33 mouse cellular contexts compared by ENCODE assay signal in the genomic region with DNA sequence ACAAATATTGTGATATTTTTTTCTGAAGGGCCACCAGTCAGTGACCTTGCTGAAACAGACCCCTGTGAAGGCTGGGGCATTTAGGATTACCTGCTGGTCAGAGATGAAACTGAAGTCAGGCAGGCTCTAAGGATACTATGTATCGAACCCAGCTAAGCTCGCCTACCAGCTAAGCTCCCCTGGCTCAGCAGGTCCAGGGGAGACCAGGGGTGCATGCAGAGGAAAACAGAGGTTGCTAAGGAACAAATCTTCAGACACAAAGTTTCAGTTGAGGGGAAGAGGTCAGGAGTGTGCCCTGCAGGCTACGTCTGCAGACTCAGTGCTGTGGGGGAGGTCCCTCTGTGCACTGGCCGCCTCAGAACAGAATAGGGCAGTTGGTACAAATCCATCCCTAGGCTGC. TPM values are rescaled to one million over a fixed set of nuclear protein-coding genes. Genes with fewer than 3 reads are reported as not detected.
A peak's percentile ranks its signal among the peaks of the same experiment; 100 is the strongest.
DNase-seq lines count a peak whose midpoint lies in the region; ATAC-seq lines count a peak whose summit lies in the region.
"Had no signal": no experiment of that assay in that cellular context is flagged by ENCODE, and none has a peak within 500 bp of the region (broad histone marks: within the 10 kb centered on the region; RNA-seq: fewer than 3 reads in every experiment).

No protein-coding gene starts in this region.

- no peak overlapping the region for H3K4me2 ChIP-seq in forebrain, embryonic 14.5 days (ENCODE audit: low read length)
- no peak overlapping the region for H3K4me2 ChIP-seq in midbrain, embryonic 15.5 days
- H3K4me2 ChIP-seq: hindbrain, embryonic 12.5 days; liver, embryonic 12.5 days had no signal

- H3K4me1 ChIP-seq in forebrain, embryonic 10.5 days = peaks cover 36% of the 10 kb centered on the region
- H3K4me1 ChIP-seq in forebrain, embryonic 14.5 days (ENCODE audit: control insufficient read depth, insufficient read depth, low read length) = peaks cover 5% of the 10 kb centered on the region; the same call in 1 of the 2 replicates
- H3K4me1 ChIP-seq in midbrain, embryonic 10.5 days = peaks cover 53% of the 10 kb centered on the region
- H3K4me1 ChIP-seq in midbrain, embryonic 15.5 days = peaks cover 7% of the 10 kb centered on the region; the same call in 1 of the 2 replicates
- H3K4me1 ChIP-seq: liver, embryonic 12.5 days; megakaryocyte, embryonic 14.5 days had no signal

- no peak overlapping the region for H3K9ac ChIP-seq in forebrain, embryonic 14.5 days (ENCODE audit: low read length)
- no peak overlapping the region for H3K9ac ChIP-seq in midbrain, embryonic 15.5 days
- H3K9ac ChIP-seq: forebrain, postnatal 0 days; hindbrain, embryonic 12.5 days; liver, embryonic 12.5 days; liver, postnatal 0 days had no signal

- H3K9me3 ChIP-seq in forebrain, embryonic 10.5 days = no peaks in the 10 kb centered on the region
- H3K9me3 ChIP-seq in forebrain, embryonic 14.5 days (replicated peaks; ENCODE audit: control insufficient read depth, low read length) = no peaks in the 10 kb centered on the region
- H3K9me3 ChIP-seq in midbrain, embryonic 10.5 days (replicated peaks) = no peaks in the 10 kb centered on the region
- no peaks in the 10 kb centered on the region for H3K9me3 ChIP-seq in midbrain, embryonic 15.5 days
- H3K9me3 ChIP-seq: hindbrain, embryonic 12.5 days; liver, embryonic 12.5 days; megakaryocyte, embryonic 14.5 days had no signal

- no peak overlapping the region for H3K4me3 ChIP-seq in forebrain, embryonic 10.5 days
- no peak overlapping the region for H3K4me3 ChIP-seq in forebrain, embryonic 14.5 days (ENCODE audit: low read depth, low read length)
- peak overlapping the region; percentile 14; the same call in 1 of the 2 replicates for H3K4me3 ChIP-seq in midbrain, embryonic 10.5 days
- no peak overlapping the region for H3K4me3 ChIP-seq in midbrain, embryonic 15.5 days
- H3K4me3 ChIP-seq: hindbrain, embryonic 12.5 days; liver, embryonic 12.5 days; megakaryocyte, embryonic 14.5 days had no signal

- peak; percentile 33 for DNase-seq in forebrain, embryonic 10.5 days (ENCODE audit: extremely low spot score, low spot score)
- no peak for DNase-seq in forebrain, embryonic 14.5 days (ENCODE audit: low spot score)
- DNase-seq in midbrain, embryonic 10.5 days (ENCODE audit: low spot score) = peak; percentile 61
- peak; percentile 86 for DNase-seq in testis, postnatal 14 days (ENCODE audit: low spot score)
- no peak for DNase-seq in testis, postnatal 10 days (ENCODE audit: low spot score)
- DNase-seq in left cerebral cortex, postnatal 10 days (ENCODE audit: extremely low spot score in 1 of 2, low spot score in 2 of 2) = no peak
- DNase-seq in Muller cell, postnatal 12 days (ENCODE audit: inconsistent ontology term) = no peak
- DNase-seq: adrenal gland, postnatal 10 days; cerebellum, adult 8-10 months; cerebellum, postnatal 25 days; forebrain, postnatal 0 days; gastrocnemius, postnatal 10 days; kidney, adult 8-10 months; kidney, postnatal 10 days; layer of hippocampus, adult 9-11 months; liver, postnatal 0 days; lung, postnatal 4 days; right cerebral cortex, postnatal 4 days; thymus, postnatal 4 days had no signal

- WGBS in forebrain, embryonic 10.5 days = 10% methylated on average over 4 of the region's 4 CpGs
- 34% methylated on average over 4 of the region's 4 CpGs for WGBS in forebrain, embryonic 14.5 days
- WGBS in midbrain, embryonic 10.5 days = 12% methylated on average over 4 of the region's 4 CpGs
- WGBS in midbrain, embryonic 15.5 days = 20% methylated on average over 4 of the region's 4 CpGs

- H3K36me3 ChIP-seq in forebrain, embryonic 10.5 days (replicated peaks) = no peaks in the 10 kb centered on the region
- H3K36me3 ChIP-seq in forebrain, embryonic 14.5 days (ENCODE audit: control insufficient read depth, insufficient read depth, low read length) = no peaks in the 10 kb centered on the region
- H3K36me3 ChIP-seq in midbrain, embryonic 10.5 days = no peaks in the 10 kb centered on the region
- no peaks in the 10 kb centered on the region for H3K36me3 ChIP-seq in midbrain, embryonic 15.5 days (replicated peaks)
- H3K36me3 ChIP-seq: hindbrain, embryonic 12.5 days; liver, embryonic 12.5 days had no signal

- peak overlapping the region; percentile 37; the same call in 1 of the 2 replicates for H3K27ac ChIP-seq in forebrain, embryonic 10.5 days
- H3K27ac ChIP-seq in forebrain, embryonic 14.5 days (ENCODE audit: low read depth, low read length) = no peak overlapping the region
- peak overlapping the region; percentile 71 for H3K27ac ChIP-seq in midbrain, embryonic 10.5 days (replicated peaks)
- H3K27ac ChIP-seq in midbrain, embryonic 15.5 days = no peak overlapping the region
- H3K27ac ChIP-seq: hindbrain, embryonic 12.5 days; liver, embryonic 12.5 days; stomach, postnatal 0 days had no signal

- H3K27me3 ChIP-seq in forebrain, embryonic 10.5 days (ENCODE audit: poor library complexity, severe bottlenecking) = peaks cover 96% of the 10 kb centered on the region
- no peaks in the 10 kb centered on the region for H3K27me3 ChIP-seq in forebrain, embryonic 14.5 days (replicated peaks; ENCODE audit: control insufficient read depth, insufficient read depth, low read length)
- peaks cover 40% of the 10 kb centered on the region for H3K27me3 ChIP-seq in midbrain, embryonic 10.5 days (ENCODE audit: low read depth, poor library complexity, severe bottlenecking)
- no peaks in the 10 kb centered on the region for H3K27me3 ChIP-seq in midbrain, embryonic 15.5 days (replicated peaks)

- ATAC-seq in forebrain, embryonic 14.5 days = no peak
- no peak for ATAC-seq in midbrain, embryonic 15.5 days (replicated peaks)
- ATAC-seq: forebrain, postnatal 0 days; intestine, embryonic 16.5 days; liver, embryonic 12.5 days; liver, postnatal 0 days had no signal

- intact Hi-C loops in left cerebral cortex, postnatal 10 days (cut with DNase I) = no loop called here

RNA-seq across cellular contexts. Expression of a gene that starts 39.9 kb away (rescaled TPM):
- 35.3 and 39.1 TPM in 2 replicates for polyA plus RNA-seq in forebrain, embryonic 10.5 days (2016; fragmentation: Nextera tagmentation; extraction: Ambion mirVana)
- polyA plus RNA-seq in forebrain, embryonic 14.5 days (2014; fragmentation: Nextera tagmentation; extraction: Ambion mirVana) = 0.71 and 1.1 TPM in 2 replicates
- polyA plus RNA-seq in midbrain, embryonic 10.5 days (2016; fragmentation: Nextera tagmentation; extraction: Ambion mirVana) = 53.9 and 74.3 TPM in 2 replicates
- 1.2 and 1.3 TPM in 2 replicates for polyA plus RNA-seq in midbrain, embryonic 15.5 days (2015; fragmentation: Nextera tagmentation; extraction: Ambion mirVana)
- total RNA-seq in left cerebral cortex, postnatal 10 days (2021) = under 1 TPM in 1 of 2 experiments, not detected in 1; 0.47 TPM
- total RNA-seq: CH12.LX; monocyte, adult 5-6 weeks; neutrophil, adult 5-6 weeks had no signal
- polyA plus RNA-seq: C2C12; gonadal fat pad, adult 2 months; lung, embryonic 16.5 days; spleen, adult 2 months; thymus, postnatal 0 days had no signal

Comparison
In these comparisons a context has a peak if more than half of its experiments do, and no peak if none do; other contexts are left out.
1. DNase-seq: peak in forebrain, embryonic 10.5 days (single experiment), midbrain, embryonic 10.5 days (single experiment) and testis, postnatal 14 days (single experiment); none in forebrain, embryonic 14.5 days (single experiment), testis, postnatal 10 days (single experiment), left cerebral cortex, postnatal 10 days (0 of 2) and Muller cell, postnatal 12 days (single experiment).
2. H3K27ac ChIP-seq: peak in forebrain, embryonic 10.5 days (single experiment) and midbrain, embryonic 10.5 days (single experiment); none in forebrain, embryonic 14.5 days (single experiment) and midbrain, embryonic 15.5 days (single experiment).
3. RNA of a gene that starts 39.9 kb away (polyA plus RNA-seq): 53.9 to 74.3 TPM in midbrain, embryonic 10.5 days and 35.3 to 39.1 TPM in forebrain, embryonic 10.5 days; 1.2 to 1.3 TPM in midbrain, embryonic 15.5 days and 0.71 to 1.1 TPM in forebrain, embryonic 14.5 days; every median in the first group is over 10 times any median in the second.